In genomic region chr3:89281579-89282290, GRCm38 (mm10) we compare ENCODE assay signal across 8 mouse cellular contexts. TPM values are rescaled to one million over a fixed set of nuclear protein-coding genes. Genes with fewer than 3 reads are reported as not detected.
A peak's percentile ranks its signal among the peaks of the same experiment; 100 is the strongest.
DNase-seq lines count a peak whose midpoint lies in the region; ATAC-seq and TF ChIP-seq lines count a peak whose summit lies in the region.

No protein-coding gene starts in this region.

- no peak overlapping the region for H3K4me3 ChIP-seq in bone marrow macrophage, adult 2 months (ENCODE audit: insufficient read depth, low read length)
- peak overlapping the region; percentile 70 for H3K4me3 ChIP-seq in heart, embryonic 15.5 days
- H3K4me3 ChIP-seq in liver, postnatal 0 days (ENCODE audit: low read depth, low read length), result peak overlapping the region; percentile 57
- peak overlapping the region; percentile 43 for H3K4me3 ChIP-seq in neural tube, embryonic 12.5 days
- H3K4me3 ChIP-seq in stomach, postnatal 0 days (ENCODE audit: low read depth, low read length), result peak overlapping the region; percentile 67; the same call in 1 of the 2 replicates

- H3K27ac ChIP-seq in bone marrow macrophage, adult 2 months (ENCODE audit: insufficient read depth, low read depth, low read length), result no peak overlapping the region
- peak overlapping the region; percentile 92 for H3K27ac ChIP-seq in heart, embryonic 15.5 days
- H3K27ac ChIP-seq in liver, postnatal 0 days (ENCODE audit: low read depth), result peak overlapping the region; percentile 94
- H3K27ac ChIP-seq in neural tube, embryonic 12.5 days, result no peak overlapping the region
- H3K27ac ChIP-seq in stomach, postnatal 0 days (replicated peaks), result peak overlapping the region; percentile 96

- H3K36me3 ChIP-seq in heart, embryonic 15.5 days, result no peaks in the 10 kb centered on the region
- no peaks in the 10 kb centered on the region for H3K36me3 ChIP-seq in liver, postnatal 0 days (replicated peaks; ENCODE audit: insufficient read depth, low read length)
- H3K36me3 ChIP-seq in neural tube, embryonic 12.5 days, result no peaks in the 10 kb centered on the region
- H3K36me3 ChIP-seq in stomach, postnatal 0 days (ENCODE audit: control insufficient read depth, insufficient read depth, low read length), result no peaks in the 10 kb centered on the region

- peak overlapping the region; percentile 98 for H3K4me2 ChIP-seq in heart, embryonic 15.5 days
- peak overlapping the region; percentile 73 for H3K4me2 ChIP-seq in liver, postnatal 0 days (ENCODE audit: low read depth, low read length)
- peak overlapping the region; percentile 90 for H3K4me2 ChIP-seq in neural tube, embryonic 12.5 days (replicated peaks)
- H3K4me2 ChIP-seq in stomach, postnatal 0 days (replicated peaks; ENCODE audit: low read depth), result peak overlapping the region; percentile 91

- no peak for TF ChIP-seq EP300 in liver, postnatal 0 days (IDR thresholded peaks at IDR 0.05; ENCODE audit: low read depth)
- no peak for TF ChIP-seq EP300 in stomach, postnatal 0 days (optimal IDR thresholded peaks at IDR 0.05)

- 10% methylated on average over 20 of the region's 20 CpGs for WGBS in heart, embryonic 15.5 days
- WGBS in liver, postnatal 0 days (ENCODE audit: insufficient replicate concordance), result 12% methylated on average over 20 of the region's 20 CpGs
- WGBS in neural tube, embryonic 12.5 days, result 12% methylated on average over 20 of the region's 20 CpGs
- 13% methylated on average over 20 of the region's 20 CpGs for WGBS in stomach, postnatal 0 days

- no peaks in the 10 kb centered on the region for H3K27me3 ChIP-seq in heart, embryonic 15.5 days
- peaks cover 26% of the 10 kb centered on the region for H3K27me3 ChIP-seq in liver, postnatal 0 days (ENCODE audit: insufficient read depth, low read length)
- peaks cover 44% of the 10 kb centered on the region for H3K27me3 ChIP-seq in neural tube, embryonic 12.5 days (replicated peaks)
- H3K27me3 ChIP-seq in stomach, postnatal 0 days (ENCODE audit: control insufficient read depth, insufficient read depth, low read length), result no peaks in the 10 kb centered on the region

- peak overlapping the region; percentile 81; the same call in 1 of the 2 replicates for H3K9ac ChIP-seq in heart, embryonic 15.5 days
- peak overlapping the region; percentile 63; the same call in 1 of the 2 replicates for H3K9ac ChIP-seq in liver, postnatal 0 days (replicated peaks)
- 0 out of 2 replicates have a peak overlapping the region, but pooled peaks have one; percentile 54 for H3K9ac ChIP-seq in neural tube, embryonic 12.5 days
- H3K9ac ChIP-seq in stomach, postnatal 0 days (ENCODE audit: low read length), result peak overlapping the region; percentile 89

- peaks cover 22% of the 10 kb centered on the region for H3K4me1 ChIP-seq in bone marrow macrophage, adult 2 months (ENCODE audit: control insufficient read depth, insufficient read depth, low read length)
- H3K4me1 ChIP-seq in heart, embryonic 15.5 days (replicated peaks), result peaks cover 47% of the 10 kb centered on the region
- peaks cover 6% of the 10 kb centered on the region; the same call in 1 of the 2 replicates for H3K4me1 ChIP-seq in liver, postnatal 0 days (ENCODE audit: insufficient read depth)
- peaks cover 48% of the 10 kb centered on the region for H3K4me1 ChIP-seq in neural tube, embryonic 12.5 days
- H3K4me1 ChIP-seq in stomach, postnatal 0 days (replicated peaks; ENCODE audit: control insufficient read depth, insufficient read depth), result peaks cover 11% of the 10 kb centered on the region; the same call in 1 of the 2 replicates

- TF ChIP-seq CTCF in bone marrow macrophage, adult 2 months (IDR thresholded peaks at IDR 0.05; ENCODE audit: low read depth, low read length), result peak; percentile 79
- peak; percentile 94 for TF ChIP-seq CTCF in liver, postnatal 0 days (IDR thresholded peaks at IDR 0.05; ENCODE audit: low read depth)
- TF ChIP-seq CTCF in stomach, postnatal 0 days (IDR thresholded peaks at IDR 0.05; ENCODE audit: low read depth), result peak; percentile 96

- DNase-seq in CD4-positive helper T cell, adult 2 months (ENCODE audit: low read depth, low spot score), result peak; percentile 81
- peak; percentile 89 for DNase-seq in kidney, postnatal 14 days
- peak; percentile 86 for DNase-seq in liver, postnatal 0 days
- DNase-seq in stomach, postnatal 0 days (ENCODE audit: low spot score), result peak; percentile 88

- no peak for TF ChIP-seq POLR2A in bone marrow macrophage, adult 2 months (IDR thresholded peaks at IDR 0.05; ENCODE audit: borderline replicate concordance, low read depth, low read length)

- 0 out of 2 replicates have a peak, but pooled peaks have one; percentile 48 for ATAC-seq in erythroblast, adult 5-6 weeks (replicated peaks; ENCODE audit: low FRiP score, poor library complexity, severe bottlenecking)
- ATAC-seq in heart, embryonic 15.5 days (replicated peaks; ENCODE audit: insufficient number of reproducible peaks, insufficient read depth, low FRiP score, low read depth), result no peak
- ATAC-seq in liver, postnatal 0 days, result no peak
- no peak for ATAC-seq in neural tube, embryonic 12.5 days (ENCODE audit: low FRiP score, low read depth)
- ATAC-seq in stomach, postnatal 0 days (ENCODE audit: low FRiP score, low TSS enrichment), result no peak

- no peaks in the 10 kb centered on the region for H3K9me3 ChIP-seq in heart, embryonic 15.5 days (replicated peaks)
- no peaks in the 10 kb centered on the region for H3K9me3 ChIP-seq in liver, postnatal 0 days (ENCODE audit: low read length)
- no peaks in the 10 kb centered on the region for H3K9me3 ChIP-seq in neural tube, embryonic 12.5 days
- H3K9me3 ChIP-seq in stomach, postnatal 0 days (ENCODE audit: control insufficient read depth, low read length), result no peaks in the 10 kb centered on the region

RNA-seq across cellular contexts. Expression of gene Efna1, which starts 0.8 kb away (rescaled TPM):
- polyA plus RNA-seq in bone marrow macrophage, adult 2 months (2012; ENCODE audit: insufficient read depth, insufficient read length, missing spikeins), result 0.96 TPM in 1 of 2 replicates, not detected in the other
- total RNA-seq in erythroblast, adult 5-6 weeks (2015; ENCODE audit: low replicate concordance), result not detected in 2 replicates
- total RNA-seq in erythroblast, adult 5-6 weeks (2017; ENCODE audit: low replicate concordance), result not detected in 2 replicates
- polyA plus RNA-seq in heart, embryonic 15.5 days (2015; fragmentation: Nextera tagmentation; extraction: Ambion mirVana), result 35.0 and 39.9 TPM in 2 replicates
- polyA plus RNA-seq in liver, postnatal 0 days (2015; fragmentation: Nextera tagmentation; extraction: Ambion mirVana), result 22.1 and 27.8 TPM in 2 replicates
- 14.4 and 15.9 TPM in 2 replicates for polyA plus RNA-seq in neural tube, embryonic 12.5 days (2016; fragmentation: Nextera tagmentation; extraction: Ambion mirVana)
- polyA plus RNA-seq in stomach, postnatal 0 days (2015; fragmentation: Nextera tagmentation; extraction: Ambion mirVana), result 34.8 and 36.6 TPM in 2 replicates

RNA-seq across cellular contexts. Expression of gene Slc50a1, which starts 11.4 kb away (rescaled TPM):
- polyA plus RNA-seq in bone marrow macrophage, adult 2 months (2012; ENCODE audit: insufficient read depth, insufficient read length, missing spikeins), result 42.7 and 55.2 TPM in 2 replicates
- 8.8 and 12.9 TPM in 2 replicates for total RNA-seq in erythroblast, adult 5-6 weeks (2015; ENCODE audit: low replicate concordance)
- total RNA-seq in erythroblast, adult 5-6 weeks (2017; ENCODE audit: low replicate concordance), result 10.9 and 11.5 TPM in 2 replicates
- polyA plus RNA-seq in heart, embryonic 15.5 days (2015; fragmentation: Nextera tagmentation; extraction: Ambion mirVana), result 44.5 and 49.5 TPM in 2 replicates
- 18.3 and 19.6 TPM in 2 replicates for polyA plus RNA-seq in liver, postnatal 0 days (2015; fragmentation: Nextera tagmentation; extraction: Ambion mirVana)
- 39.0 and 40.2 TPM in 2 replicates for polyA plus RNA-seq in neural tube, embryonic 12.5 days (2016; fragmentation: Nextera tagmentation; extraction: Ambion mirVana)
- 107 and 113 TPM in 2 replicates for polyA plus RNA-seq in stomach, postnatal 0 days (2015; fragmentation: Nextera tagmentation; extraction: Ambion mirVana)

RNA-seq across cellular contexts. Expression of gene Dpm3, which starts 22.6 kb away (rescaled TPM):
- 62.0 and 66.3 TPM in 2 replicates for polyA plus RNA-seq in bone marrow macrophage, adult 2 months (2012; ENCODE audit: insufficient read depth, insufficient read length, missing spikeins)
- 16.1 and 42.3 TPM in 2 replicates for total RNA-seq in erythroblast, adult 5-6 weeks (2015; ENCODE audit: low replicate concordance)
- 4.3 TPM in 1 of 2 replicates, not detected in the other for total RNA-seq in erythroblast, adult 5-6 weeks (2017; ENCODE audit: low replicate concordance)
- 88.4 and 88.7 TPM in 2 replicates for polyA plus RNA-seq in heart, embryonic 15.5 days (2015; fragmentation: Nextera tagmentation; extraction: Ambion mirVana)
- polyA plus RNA-seq in liver, postnatal 0 days (2015; fragmentation: Nextera tagmentation; extraction: Ambion mirVana), result 63.2 and 73.2 TPM in 2 replicates
- 76.4 and 83.4 TPM in 2 replicates for polyA plus RNA-seq in neural tube, embryonic 12.5 days (2016; fragmentation: Nextera tagmentation; extraction: Ambion mirVana)
- 140 and 152 TPM in 2 replicates for polyA plus RNA-seq in stomach, postnatal 0 days (2015; fragmentation: Nextera tagmentation; extraction: Ambion mirVana)

RNA-seq across cellular contexts. Expression of gene Trim46, which starts 35.6 kb away (rescaled TPM):
- 0.34 and 0.84 TPM in 2 replicates for polyA plus RNA-seq in bone marrow macrophage, adult 2 months (2012; ENCODE audit: insufficient read depth, insufficient read length, missing spikeins)
- total RNA-seq in erythroblast, adult 5-6 weeks (2015; ENCODE audit: low replicate concordance), result not detected in 2 replicates
- not detected in 2 replicates for total RNA-seq in erythroblast, adult 5-6 weeks (2017; ENCODE audit: low replicate concordance)
- polyA plus RNA-seq in heart, embryonic 15.5 days (2015; fragmentation: Nextera tagmentation; extraction: Ambion mirVana), result 0.79 and 2.2 TPM in 2 replicates
- polyA plus RNA-seq in liver, postnatal 0 days (2015; fragmentation: Nextera tagmentation; extraction: Ambion mirVana), result 0.06 and 0.21 TPM in 2 replicates
- polyA plus RNA-seq in neural tube, embryonic 12.5 days (2016; fragmentation: Nextera tagmentation; extraction: Ambion mirVana), result 32.4 and 33.5 TPM in 2 replicates
- 2.7 and 3.3 TPM in 2 replicates for polyA plus RNA-seq in stomach, postnatal 0 days (2015; fragmentation: Nextera tagmentation; extraction: Ambion mirVana)

RNA-seq across cellular contexts. Expression of gene Krtcap2, which starts 36.0 kb away (rescaled TPM):
- polyA plus RNA-seq in bone marrow macrophage, adult 2 months (2012; ENCODE audit: insufficient read depth, insufficient read length, missing spikeins), result 94.1 and 97.0 TPM in 2 replicates
- total RNA-seq in erythroblast, adult 5-6 weeks (2015; ENCODE audit: low replicate concordance), result 47.0 and 49.8 TPM in 2 replicates
- total RNA-seq in erythroblast, adult 5-6 weeks (2017; ENCODE audit: low replicate concordance), result 17.8 and 31.8 TPM in 2 replicates
- 189 and 207 TPM in 2 replicates for polyA plus RNA-seq in heart, embryonic 15.5 days (2015; fragmentation: Nextera tagmentation; extraction: Ambion mirVana)
- polyA plus RNA-seq in liver, postnatal 0 days (2015; fragmentation: Nextera tagmentation; extraction: Ambion mirVana), result 141 TPM in 2 replicates
- polyA plus RNA-seq in neural tube, embryonic 12.5 days (2016; fragmentation: Nextera tagmentation; extraction: Ambion mirVana), result 232 and 252 TPM in 2 replicates
- 266 and 314 TPM in 2 replicates for polyA plus RNA-seq in stomach, postnatal 0 days (2015; fragmentation: Nextera tagmentation; extraction: Ambion mirVana)

Comparison
In these comparisons a context has a peak if more than half of its experiments do, and no peak if none do; other contexts are left out.
1. H3K27ac ChIP-seq: peak in heart, embryonic 15.5 days (single experiment), liver, postnatal 0 days (single experiment) and stomach, postnatal 0 days (single experiment); none in bone marrow macrophage, adult 2 months (single experiment) and neural tube, embryonic 12.5 days (single experiment).
2. Peak in every context shown above with its lines, with median percentiles within 50 percentile points of each other: DNase-seq, CTCF ChIP-seq, H3K4me2 ChIP-seq and H3K9ac ChIP-seq.